Mouse (Mus musculus) ES-Bruce4 (cell line): Measurements from ENCODE around the gene Nup210l.

Source experiments
- CTCF ChIP-seq: IDR thresholded peaks from one replicate; pipeline ENCODE4 v1.8.1; 2011; ENCODE audit warnings: low read depth, low read length
- EP300 ChIP-seq: IDR thresholded peaks from 2 replicates; pipeline ENCODE4 v1.6.1; 2011; ENCODE audit warnings: low read depth, low read length; ENCODE audit not compliant: insufficient read depth
- POLR2A ChIP-seq: IDR thresholded peaks from one replicate; pipeline ENCODE4 v1.8.1; 2011; ENCODE audit warnings: low read length; ENCODE audit not compliant: insufficient read depth

DNA sequence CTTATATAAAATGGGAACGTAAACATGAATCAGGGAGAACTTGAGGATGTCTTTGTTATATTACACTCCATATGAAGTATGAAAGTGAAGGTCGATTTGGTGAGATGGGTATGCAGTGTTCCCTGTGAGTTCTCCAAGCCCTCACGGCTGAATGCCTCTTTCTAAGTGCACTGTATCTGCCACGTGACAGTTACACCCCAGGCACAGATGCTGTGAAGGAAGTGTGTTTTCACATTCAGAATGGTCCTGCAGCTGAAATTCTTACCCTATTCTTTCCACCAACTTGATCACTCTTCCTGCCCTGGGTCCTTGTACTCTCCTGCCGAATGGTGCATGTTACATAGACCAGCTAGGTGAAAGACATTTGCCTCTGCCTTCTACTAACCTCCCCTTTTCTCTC, 6.0 kb upstream of the Nup210l start:
- TF ChIP-seq CTCF (no peak), EP300 (no peak), POLR2A (no peak)
